8 mouse cellular contexts compared by ENCODE assay signal in the genomic region with DNA sequence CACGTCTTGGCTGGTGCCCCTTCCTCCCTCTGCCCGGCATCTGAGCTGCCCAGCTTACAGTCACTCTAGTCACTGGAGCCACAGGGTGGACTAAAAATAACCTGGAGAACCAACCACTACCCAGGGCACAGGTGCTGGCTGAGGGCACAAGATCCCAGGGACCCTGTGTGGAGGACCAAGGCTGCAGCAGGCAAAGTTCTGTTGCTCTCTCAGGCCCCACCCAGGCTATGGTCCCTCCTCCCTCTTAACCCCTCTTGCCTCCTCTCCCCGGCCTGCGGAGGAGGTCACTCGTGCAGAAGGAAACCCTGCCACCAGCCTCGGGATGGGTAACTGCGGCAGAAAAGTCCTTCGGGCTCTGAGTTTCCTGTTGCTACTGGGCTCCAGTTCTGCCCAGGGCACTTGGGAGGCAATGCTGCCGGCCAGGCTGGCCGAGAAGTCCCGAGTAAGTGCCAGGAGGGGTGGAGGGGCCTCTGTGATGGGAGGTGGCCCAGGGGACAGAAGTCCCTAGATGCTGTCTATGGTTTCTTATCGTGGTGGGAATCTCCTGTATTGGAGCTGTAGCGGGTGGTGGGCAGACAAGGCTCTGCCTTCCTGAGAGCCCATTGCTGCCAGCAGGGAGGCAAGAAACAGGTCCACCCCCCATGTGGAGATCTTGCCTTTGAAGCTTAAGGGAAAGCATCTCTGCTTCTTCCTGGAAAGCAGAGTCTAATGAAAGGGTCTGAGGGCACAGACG. TPM values are rescaled to one million over a fixed set of nuclear protein-coding genes. Genes with fewer than 3 reads are reported as not detected.
DNase-seq lines count a peak whose midpoint lies in the region; ATAC-seq and TF ChIP-seq lines count a peak whose summit lies in the region.

Gene Wfdc1 (plus strand): TSS at position 147 of the 733 bp plus-strand sequence.

- 14% methylated on average over 14 of the region's 14 CpGs for WGBS in midbrain, embryonic 12.5 days
- 19% methylated on average over 14 of the region's 14 CpGs for WGBS in midbrain, embryonic 15.5 days
- 6% methylated on average over 14 of the region's 14 CpGs for WGBS in heart, adult 2 months
- WGBS in limb, embryonic 15.5 days: 14% methylated on average over 14 of the region's 14 CpGs
- WGBS in forebrain, postnatal 0 days: 25% methylated on average over 12 of the region's 14 CpGs
- WGBS in forebrain, embryonic 15.5 days: 19% methylated on average over 14 of the region's 14 CpGs

- H3K79me2 ChIP-seq in heart, adult 2 months (replicated peaks; ENCODE audit: control insufficient read depth, insufficient read depth, low read length): no peaks in the 10 kb centered on the region

- H3K27me3 ChIP-seq in midbrain, embryonic 12.5 days: peaks cover 22% of the 10 kb centered on the region
- H3K27me3 ChIP-seq in midbrain, embryonic 15.5 days (replicated peaks): no peaks in the 10 kb centered on the region
- H3K27me3 ChIP-seq in heart, adult 2 months (ENCODE audit: control insufficient read depth, insufficient read depth, low read length): no peaks in the 10 kb centered on the region
- H3K27me3 ChIP-seq in limb, embryonic 15.5 days: 0 out of 2 replicates have a peak, but pooled peaks cover 8% of the 10 kb centered on the region
- H3K27me3 ChIP-seq in testis, adult 2 months (ENCODE audit: control insufficient read depth, insufficient read depth, low read length): no peaks in the 10 kb centered on the region
- no peaks in the 10 kb centered on the region for H3K27me3 ChIP-seq in forebrain, postnatal 0 days (ENCODE audit: insufficient read depth, low read length)
- no peaks in the 10 kb centered on the region for H3K27me3 ChIP-seq in forebrain, embryonic 15.5 days

- intact Hi-C loops in heart, adult 2 months (cut with DNase I): no loop called here

- 0 out of 2 replicates have a peak within 1 kb of the TSS, but pooled peaks have one; percentile 35 for H3K27ac ChIP-seq in midbrain, embryonic 12.5 days (replicated peaks)
- no peak within 1 kb of the TSS for H3K27ac ChIP-seq in midbrain, embryonic 15.5 days
- peak within 1 kb of the TSS; percentile 83 for H3K27ac ChIP-seq in heart, adult 2 months
- H3K27ac ChIP-seq in limb, embryonic 15.5 days: no peak within 1 kb of the TSS
- H3K27ac ChIP-seq in testis, adult 2 months (ENCODE audit: control insufficient read depth, insufficient read depth, low read depth, low read length): peak within 1 kb of the TSS; percentile 67
- no peak within 1 kb of the TSS for H3K27ac ChIP-seq in forebrain, postnatal 0 days (ENCODE audit: low read depth, low read length)
- no peak within 1 kb of the TSS for H3K27ac ChIP-seq in forebrain, embryonic 15.5 days (replicated peaks)

- DNase-seq in heart, adult 2 months: peak; percentile 58 to 62
- DNase-seq in forebrain, postnatal 0 days: no peak

- no peaks in the 10 kb centered on the region for H3K36me3 ChIP-seq in midbrain, embryonic 12.5 days
- no peaks in the 10 kb centered on the region for H3K36me3 ChIP-seq in midbrain, embryonic 15.5 days (replicated peaks)
- no peaks in the 10 kb centered on the region for H3K36me3 ChIP-seq in heart, adult 2 months (ENCODE audit: control insufficient read depth, insufficient read depth, low read length)
- no peaks in the 10 kb centered on the region for H3K36me3 ChIP-seq in limb, embryonic 15.5 days
- H3K36me3 ChIP-seq in testis, adult 2 months (ENCODE audit: control insufficient read depth, insufficient read depth, low read length): no peaks in the 10 kb centered on the region
- no peaks in the 10 kb centered on the region for H3K36me3 ChIP-seq in forebrain, postnatal 0 days (ENCODE audit: insufficient read depth)
- no peaks in the 10 kb centered on the region for H3K36me3 ChIP-seq in forebrain, embryonic 15.5 days

- no peak within 1 kb of the TSS for H3K4me3 ChIP-seq in midbrain, embryonic 12.5 days
- no peak within 1 kb of the TSS for H3K4me3 ChIP-seq in midbrain, embryonic 15.5 days
- peak within 1 kb of the TSS; percentile 40 for H3K4me3 ChIP-seq in heart, adult 2 months
- H3K4me3 ChIP-seq in limb, embryonic 15.5 days: no peak within 1 kb of the TSS
- H3K4me3 ChIP-seq in testis, adult 2 months (ENCODE audit: control insufficient read depth, low read depth, low read length): peak within 1 kb of the TSS; percentile 35
- no peak within 1 kb of the TSS for H3K4me3 ChIP-seq in forebrain, postnatal 0 days (ENCODE audit: low read depth, low read length)
- H3K4me3 ChIP-seq in forebrain, embryonic 15.5 days: no peak within 1 kb of the TSS

- TF ChIP-seq POLR2A in heart, adult 2 months (IDR thresholded peaks at IDR 0.05; ENCODE audit: insufficient read depth, low read depth, low read length): peak; percentile 70
- no peak; the same call in 1 of the 2 replicates for TF ChIP-seq POLR2A in testis, adult 2 months (IDR thresholded peaks at IDR 0.05; ENCODE audit: control insufficient read depth, low read depth, low read length)

- TF ChIP-seq CTCF in heart, adult 2 months (IDR thresholded peaks at IDR 0.05): no peak
- no peak for TF ChIP-seq CTCF in testis, adult 2 months (IDR thresholded peaks at IDR 0.05; ENCODE audit: control insufficient read depth, insufficient read depth, insufficient replicate concordance, low read depth, low read length)
- no peak for TF ChIP-seq CTCF in forebrain, postnatal 0 days (IDR thresholded peaks at IDR 0.05; ENCODE audit: low read depth)

- no peak for ATAC-seq in midbrain, embryonic 12.5 days (ENCODE audit: low FRiP score, low read depth)
- ATAC-seq in midbrain, embryonic 15.5 days (replicated peaks): no peak
- ATAC-seq in limb, embryonic 15.5 days (ENCODE audit: insufficient number of reproducible peaks, low FRiP score, low TSS enrichment, low read depth): no peak
- ATAC-seq in forebrain, postnatal 0 days: no peak
- ATAC-seq in megakaryocyte, adult 5-6 weeks (ENCODE audit: poor library complexity, severe bottlenecking): no peak
- no peak for ATAC-seq in forebrain, embryonic 15.5 days (replicated peaks)

- peaks cover 21% of the 10 kb centered on the region for H3K4me1 ChIP-seq in midbrain, embryonic 12.5 days
- H3K4me1 ChIP-seq in midbrain, embryonic 15.5 days: peaks cover 6% of the 10 kb centered on the region; the same call in 1 of the 2 replicates
- H3K4me1 ChIP-seq in heart, adult 2 months (ENCODE audit: control insufficient read depth, insufficient read depth, low read length): peaks cover 12% of the 10 kb centered on the region
- H3K4me1 ChIP-seq in limb, embryonic 15.5 days: peaks cover 21% of the 10 kb centered on the region
- H3K4me1 ChIP-seq in testis, adult 2 months (ENCODE audit: control insufficient read depth, insufficient read depth, low read length): peaks cover 9% of the 10 kb centered on the region
- no peaks in the 10 kb centered on the region for H3K4me1 ChIP-seq in forebrain, postnatal 0 days (ENCODE audit: insufficient read depth)
- H3K4me1 ChIP-seq in forebrain, embryonic 15.5 days: no peaks in the 10 kb centered on the region

- H3K9ac ChIP-seq in midbrain, embryonic 12.5 days (replicated peaks): no peak within 1 kb of the TSS
- H3K9ac ChIP-seq in midbrain, embryonic 15.5 days: no peak within 1 kb of the TSS
- peak within 1 kb of the TSS; percentile 74 for H3K9ac ChIP-seq in heart, adult 2 months (ENCODE audit: low read depth, low read length)
- H3K9ac ChIP-seq in limb, embryonic 15.5 days: no peak within 1 kb of the TSS
- no peak within 1 kb of the TSS for H3K9ac ChIP-seq in forebrain, postnatal 0 days
- no peak within 1 kb of the TSS for H3K9ac ChIP-seq in forebrain, embryonic 15.5 days (replicated peaks)

- TF ChIP-seq EP300 in heart, adult 2 months (IDR thresholded peaks at IDR 0.05; ENCODE audit: insufficient read depth, low read depth, low read length): peak; percentile 46; the same call in 1 of the 2 replicates

- H3K9me3 ChIP-seq in midbrain, embryonic 12.5 days: no peaks in the 10 kb centered on the region
- no peaks in the 10 kb centered on the region for H3K9me3 ChIP-seq in midbrain, embryonic 15.5 days
- no peaks in the 10 kb centered on the region for H3K9me3 ChIP-seq in limb, embryonic 15.5 days
- no peaks in the 10 kb centered on the region for H3K9me3 ChIP-seq in forebrain, postnatal 0 days (ENCODE audit: low read length)
- H3K9me3 ChIP-seq in forebrain, embryonic 15.5 days: no peaks in the 10 kb centered on the region

- 0 out of 2 replicates have a peak within 1 kb of the TSS, but pooled peaks have one; percentile 2 for H3K4me2 ChIP-seq in midbrain, embryonic 12.5 days (replicated peaks)
- H3K4me2 ChIP-seq in midbrain, embryonic 15.5 days: no peak within 1 kb of the TSS
- H3K4me2 ChIP-seq in limb, embryonic 15.5 days: peak within 1 kb of the TSS; percentile 3; the same call in 1 of the 2 replicates
- H3K4me2 ChIP-seq in forebrain, postnatal 0 days (ENCODE audit: low read depth): no peak within 1 kb of the TSS
- H3K4me2 ChIP-seq in forebrain, embryonic 15.5 days (replicated peaks): no peak within 1 kb of the TSS

RNA-seq across cellular contexts. Expression of gene Wfdc1, which starts in this region (rescaled TPM):
- 2.4 and 3.1 TPM in 2 replicates for polyA plus RNA-seq in midbrain, embryonic 12.5 days (2016; fragmentation: Nextera tagmentation; extraction: Ambion mirVana)
- polyA plus RNA-seq in midbrain, embryonic 15.5 days (2015; fragmentation: Nextera tagmentation; extraction: Ambion mirVana): 4.6 and 7.1 TPM in 2 replicates
- 10 to 100 TPM; 27.9 to 33.2 TPM for total RNA-seq in heart, adult 2 months (2021)
- polyA plus RNA-seq in heart, adult 2 months (2012; rRNA removed): 39.0 and 41.4 TPM in 2 replicates
- 1.5 and 4.7 TPM in 2 replicates for polyA plus RNA-seq in limb, embryonic 15.5 days (2015; fragmentation: Nextera tagmentation; extraction: Ambion mirVana)
- polyA plus RNA-seq in testis, adult 2 months (2012; rRNA removed): 25.8 and 26.9 TPM in 2 replicates
- total RNA-seq in forebrain, postnatal 0 days (2014; rRNA removed): 8.6 and 8.9 TPM in 2 replicates
- 8.3 and 9.0 TPM in 2 replicates for polyA plus RNA-seq in forebrain, postnatal 0 days (2015; fragmentation: Nextera tagmentation; extraction: Ambion mirVana)
- total RNA-seq in megakaryocyte, adult 5-6 weeks (2015): not detected in 2 replicates
- not detected in 2 replicates for total RNA-seq in megakaryocyte, adult 5-6 weeks (2017)
- 2.4 and 2.9 TPM in 2 replicates for polyA plus RNA-seq in forebrain, embryonic 15.5 days (2015; fragmentation: Nextera tagmentation; extraction: Ambion mirVana)

Comparison
In these comparisons a context has a peak if more than half of its experiments do, and no peak if none do; other contexts are left out.
1. H3K27ac ChIP-seq: peak in midbrain, embryonic 12.5 days (single experiment), heart, adult 2 months (single experiment) and testis, adult 2 months (single experiment); none in midbrain, embryonic 15.5 days (single experiment), limb, embryonic 15.5 days (single experiment), forebrain, postnatal 0 days (single experiment) and forebrain, embryonic 15.5 days (single experiment).
2. H3K4me2 ChIP-seq: peak in midbrain, embryonic 12.5 days (single experiment) and limb, embryonic 15.5 days (single experiment); none in midbrain, embryonic 15.5 days (single experiment), forebrain, postnatal 0 days (single experiment) and forebrain, embryonic 15.5 days (single experiment).
3. H3K4me3 ChIP-seq: peak in heart, adult 2 months (single experiment) and testis, adult 2 months (single experiment); none in midbrain, embryonic 12.5 days (single experiment), midbrain, embryonic 15.5 days (single experiment), limb, embryonic 15.5 days (single experiment), forebrain, postnatal 0 days (single experiment) and forebrain, embryonic 15.5 days (single experiment).